Mouse (Mus musculus) neutrophil, adult 83 days (primary cell): ENCODE results near the gene Cit. TPM values are rescaled to one million over a fixed set of nuclear protein-coding genes. Genes with fewer than 3 reads are reported as not detected.

ENCODE experiments used
- total RNA-seq, 2 experiments: library from RNA; stranded (reverse); gene quantifications; one replicate each; pipeline ENCODE4 v1.2.4; 2023

Cit gene
- 10 to 100 TPM; 67.3 to 68.7 TPM for total RNA-seq

DNA sequence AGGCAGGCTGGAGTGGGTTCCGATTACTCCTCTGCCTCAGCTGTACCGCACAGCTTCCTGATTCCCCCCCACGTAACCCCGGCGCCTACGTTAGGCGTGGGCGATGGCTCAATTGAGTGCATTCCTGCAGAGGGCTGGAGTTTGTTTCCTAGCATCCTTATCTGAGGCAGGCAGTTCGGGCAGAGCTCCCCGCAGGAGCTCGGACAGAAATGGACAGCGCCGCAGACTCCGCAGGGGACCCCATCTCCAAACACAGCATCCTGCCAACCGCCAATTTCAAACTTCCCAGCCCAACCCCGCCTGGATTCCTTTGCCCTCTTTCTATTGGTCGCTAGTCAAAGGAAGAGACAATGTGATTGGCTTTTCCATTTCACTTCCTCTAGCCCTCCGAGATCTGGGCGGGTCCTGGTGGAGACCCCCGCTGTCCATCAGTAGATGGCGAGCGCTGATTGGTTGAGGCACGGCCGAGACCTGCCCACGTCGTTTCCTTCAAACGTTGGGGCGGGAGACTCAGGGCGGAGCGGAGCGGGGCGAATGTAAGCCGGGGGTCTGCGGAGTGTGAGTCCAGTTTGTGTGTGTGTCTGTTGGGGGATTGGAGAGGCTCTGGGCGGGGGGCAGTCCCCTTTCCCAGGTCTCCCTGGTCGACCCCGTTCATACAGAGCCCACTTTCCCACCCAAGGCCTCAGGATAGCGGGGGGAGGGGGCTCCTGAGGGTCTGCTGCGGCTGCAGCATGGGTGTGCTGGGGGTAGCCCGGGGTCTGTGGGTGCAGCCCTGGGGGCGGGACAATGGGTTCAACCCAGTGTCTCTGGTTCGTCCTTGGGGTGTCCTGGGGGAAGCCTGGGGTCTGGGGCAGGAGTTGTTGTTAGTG is at the start of gene Cit:
Gene Cit, plus strand, starts transcription at position 513 of the 869 bp plus-strand sequence.

DNA sequence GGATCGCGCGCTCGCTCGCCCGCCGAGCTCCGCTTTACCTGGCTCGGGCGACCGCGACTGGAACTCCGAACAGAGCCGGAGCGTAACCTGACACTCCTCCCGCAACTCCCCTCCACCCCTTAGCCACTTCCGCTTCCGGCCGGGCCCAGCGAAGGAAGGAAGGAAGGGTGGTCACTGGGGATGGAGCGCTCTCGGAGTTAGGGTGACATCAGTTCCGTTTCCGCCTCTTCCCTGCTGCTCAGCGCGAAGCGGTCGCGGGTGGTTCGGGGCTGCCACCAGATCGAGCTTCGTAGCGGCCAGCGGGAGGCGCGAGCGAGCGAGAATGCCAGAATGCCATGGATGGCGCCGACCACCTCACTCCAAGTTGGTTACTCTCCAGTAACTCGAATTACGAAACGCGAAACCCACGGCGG is 179.3 kb downstream of the Cit start, which contains the start of gene Prkab1:
Gene Prkab1, minus strand, starts transcription at position 182 of the 413 bp plus-strand sequence.

Other genes starting within 250 kb of the Cit start
- gene Rab35, start 213.4 kb upstream of the Cit start, total RNA-seq, result 10 to 100 TPM; 61.0 to 63.9 TPM
- 1 to 10 TPM in 1 of 2 experiments, under 1 TPM in 1; 0.82 to 1.6 TPM for gene Bicdl1, start 113.7 kb upstream of the Cit start, total RNA-seq
- 100 to 1,000 TPM; 203 to 206 TPM for gene Prkab1, start 179.2 kb downstream of the Cit start, total RNA-seq
- not detected for gene Tmem233, start 238.0 kb downstream of the Cit start, total RNA-seq